Mouse (Mus musculus) heart, adult 8-10 months (tissue): ENCODE measurements around the gene Pgls. TPM values are rescaled to one million over a fixed set of nuclear protein-coding genes. Genes with fewer than 3 reads are reported as not detected.

ENCODE experiments used
- DNase-seq: peaks from one replicate; pipeline ENCODE4 v3.0.0; 2022; ENCODE audit warnings: low spot score
- total RNA-seq, 4 experiments: library from RNA; stranded (reverse); gene quantifications; 2 replicates each; pipeline ENCODE4 v1.2.4; 2022

Pgls gene
- total RNA-seq, 4 experiments from 2014 or later, result 57.7 to 65.1 (median 62.6) TPM

GRCm38 (mm10) chr8:71598375-71598774 lies 6.4 kb downstream of the Pgls start:
- DNase-seq, result no peak

- DNase-seq, result no peak
Measured at GRCm38 (mm10) chr8:71598841-71599240, 6.9 kb downstream of the Pgls start.

GRCm38 (mm10) chr8:71601939-71602665 lies 10.1 kb downstream of the Pgls start:
- no peak for DNase-seq

GRCm38 (mm10) chr8:71602666-71603334 lies 10.8 kb downstream of the Pgls start:
- peak; percentile 71 for DNase-seq

GRCm38 (mm10) chr8:71604021-71604420 lies 12.0 kb downstream of the Pgls start:
- no peak for DNase-seq

- peak; percentile 99 for DNase-seq
Measured at GRCm38 (mm10) chr8:71610822-71611651, 19.1 kb downstream of the Pgls start, which contains the start of gene Colgalt1. Gene Colgalt1 (plus strand): TSS chr8:71610998.

GRCm38 (mm10) chr8:71612141-71612540 lies 20.2 kb downstream of the Pgls start:
- DNase-seq, result no peak

- DNase-seq, result no peak
Measured at GRCm38 (mm10) chr8:71613418-71613817, 21.4 kb downstream of the Pgls start.

- DNase-seq, result no peak
Measured at GRCm38 (mm10) chr8:71619786-71620185, 27.8 kb downstream of the Pgls start.

- no peak for DNase-seq
Measured at GRCm38 (mm10) chr8:71625088-71625487, 33.1 kb downstream of the Pgls start.

GRCm38 (mm10) chr8:71626753-71627152 lies 34.8 kb downstream of the Pgls start:
- no peak for DNase-seq

- DNase-seq, result peak; percentile 35
Measured at GRCm38 (mm10) chr8:71627265-71628099, 35.5 kb downstream of the Pgls start.

GRCm38 (mm10) chr8:71628396-71629095 lies 36.6 kb downstream of the Pgls start:
- DNase-seq, result no peak

GRCm38 (mm10) chr8:71629096-71629697 lies 37.2 kb downstream of the Pgls start:
- DNase-seq, result peak; percentile 95

GRCm38 (mm10) chr8:71629781-71630212 lies 37.8 kb downstream of the Pgls start:
- peak; percentile 24 for DNase-seq

GRCm38 (mm10) chr8:71630761-71631160 lies 38.8 kb downstream of the Pgls start:
- no peak for DNase-seq

- no peak for DNase-seq
Measured at GRCm38 (mm10) chr8:71631897-71632296, 39.9 kb downstream of the Pgls start.

GRCm38 (mm10) chr8:71633164-71633563 lies 41.2 kb downstream of the Pgls start:
- DNase-seq, result peak; percentile 36

GRCm38 (mm10) chr8:71633981-71634667 lies 42.1 kb downstream of the Pgls start:
- no peak for DNase-seq
